Mouse (Mus musculus) neural tube, embryonic 14.5 days (tissue): ENCODE results near the gene Rcc2. TPM values are rescaled to one million over a fixed set of nuclear protein-coding genes. Genes with fewer than 3 reads are reported as not detected.

Source experiments
- ATAC-seq: fragments of 200-750 bp; cut with Nextera tagmentation; 2 replicates; pipeline ENCODE4 v1.8.0; 2017; ENCODE audit warnings: low read depth, mild to moderate bottlenecking, moderate TSS enrichment, moderate library complexity
- H3K27ac ChIP-seq: fragments of 300-500 bp; sonication (generic); 2 replicates; pipeline ENCODE4 v1.5.1; 2014; ENCODE audit warnings: low read depth, mild to moderate bottlenecking, control low read depth, low read length, moderate library complexity, mixed read lengths
- H3K27me3 ChIP-seq: fragments of 300-500 bp; sonication (generic); 2 replicates; pipeline ENCODE4 v1.6.1; 2014; ENCODE audit warnings: low read length; ENCODE audit not compliant: control insufficient read depth, insufficient read depth
- H3K36me3 ChIP-seq: fragments of 300-500 bp; sonication (generic); 2 replicates; pipeline ENCODE4 v1.6.1; 2014; ENCODE audit warnings: low read length, mixed read lengths; ENCODE audit not compliant: control insufficient read depth, insufficient read depth
- H3K4me1 ChIP-seq: fragments of 300-500 bp; sonication (generic); 2 replicates; pipeline ENCODE4 v1.6.1; 2014; ENCODE audit warnings: low read length; ENCODE audit not compliant: control insufficient read depth, insufficient read depth
- H3K4me2 ChIP-seq: fragments of 300-500 bp; sonication (generic); 2 replicates; pipeline ENCODE4 v1.6.1; 2014; ENCODE audit warnings: mild to moderate bottlenecking, low read depth, low read length, control low read depth
- H3K4me3 ChIP-seq: fragments of 300-500 bp; sonication (generic); 2 replicates; pipeline ENCODE4 v1.5.1; 2014; ENCODE audit warnings: low read depth, low read length, control low read depth, mixed read lengths
- H3K9ac ChIP-seq: fragments of 300-500 bp; sonication (generic); replicated peaks from 2 replicates; pipeline ENCODE4 v1.6.1; 2014; ENCODE audit warnings: low read depth, mild to moderate bottlenecking, control low read depth, low read length, mixed read lengths
- H3K9me3 ChIP-seq: fragments of 300-500 bp; sonication (generic); 2 replicates; pipeline ENCODE4 v1.6.1; 2016; ENCODE audit warnings: low read length; ENCODE audit not compliant: control insufficient read depth
- WGBS: fragments of 180-500 bp; shearing (Covaris S2); extraction: QIAGEN DNeasy Blood & Tissue Kit; methylation state at CpG from one replicate; pipeline ENCODE4 v1.1.7; 2014; 5-methylcytosine and 5-hydroxymethylcytosine counted together
- polyA plus RNA-seq: library from polyadenylated mRNA; unstranded; fragments of >200 nt; fragmentation: Nextera tagmentation; extraction: Ambion mirVana; gene quantifications from 2 replicates; pipeline ENCODE4 v1.2.1, GENCODE M21; 2014

Rcc2 gene
- polyA plus RNA-seq, 1 experiment from 2014 or later = 9.2 TPM

DNA sequence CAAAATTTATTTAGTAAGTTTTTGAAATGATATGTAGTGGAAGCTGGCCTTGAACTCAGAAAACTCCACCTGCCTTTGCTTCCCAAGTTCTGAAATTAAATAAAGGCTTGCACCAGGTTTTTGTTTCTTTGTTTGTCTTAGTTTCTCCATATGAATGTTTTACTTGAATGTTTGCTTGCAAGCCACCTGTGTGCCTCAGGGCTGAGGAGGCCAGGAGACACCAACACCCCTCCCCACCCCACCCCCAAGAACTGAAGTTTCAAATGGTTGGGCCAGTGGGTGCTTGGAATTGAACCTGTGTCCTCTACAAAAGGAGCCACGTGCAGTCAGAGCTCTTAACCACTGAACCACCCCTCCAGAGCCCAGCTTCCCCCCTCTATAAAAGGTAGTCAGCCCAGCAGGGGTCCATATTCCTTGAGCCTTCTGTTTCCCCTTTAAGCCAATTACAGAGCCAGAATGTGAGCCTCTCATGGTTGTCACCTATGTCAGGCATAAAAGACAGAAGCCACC is 5.7 kb upstream of the Rcc2 start:
- no peak overlapping the region for H3K9ac ChIP-seq
- ATAC-seq = no peak
- no peak overlapping the region for H3K4me2 ChIP-seq
- no peak overlapping the region for H3K27ac ChIP-seq
- 20% methylated on average over 1 of the region's 1 CpGs for WGBS
- H3K36me3 ChIP-seq = no peaks in the 10 kb centered on the region
- no peaks in the 10 kb centered on the region for H3K27me3 ChIP-seq
- no peak overlapping the region for H3K4me3 ChIP-seq
- no peaks in the 10 kb centered on the region for H3K9me3 ChIP-seq
- H3K4me1 ChIP-seq = no peaks in the 10 kb centered on the region

DNA sequence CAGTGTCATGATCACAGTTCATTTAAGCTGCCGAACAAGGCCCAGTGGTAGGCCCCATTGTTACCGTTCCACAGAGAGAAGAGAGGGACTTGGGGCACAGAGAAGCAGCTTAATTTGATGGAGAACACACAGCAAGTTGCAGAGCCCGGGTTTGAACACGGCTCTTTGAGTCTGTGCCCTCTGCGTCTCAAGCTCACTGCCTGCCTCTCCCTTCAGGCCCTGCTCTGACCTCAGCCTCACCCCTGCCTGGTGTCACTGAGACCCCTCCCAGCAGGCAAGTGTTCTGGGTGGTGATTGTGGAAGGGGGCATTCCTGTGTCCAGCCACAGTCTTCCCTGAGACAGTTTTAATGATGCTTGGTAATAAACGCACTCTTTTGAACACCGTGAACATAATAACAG is 5.2 kb upstream of the Rcc2 start:
- no peak overlapping the region for H3K9ac ChIP-seq

DNA sequence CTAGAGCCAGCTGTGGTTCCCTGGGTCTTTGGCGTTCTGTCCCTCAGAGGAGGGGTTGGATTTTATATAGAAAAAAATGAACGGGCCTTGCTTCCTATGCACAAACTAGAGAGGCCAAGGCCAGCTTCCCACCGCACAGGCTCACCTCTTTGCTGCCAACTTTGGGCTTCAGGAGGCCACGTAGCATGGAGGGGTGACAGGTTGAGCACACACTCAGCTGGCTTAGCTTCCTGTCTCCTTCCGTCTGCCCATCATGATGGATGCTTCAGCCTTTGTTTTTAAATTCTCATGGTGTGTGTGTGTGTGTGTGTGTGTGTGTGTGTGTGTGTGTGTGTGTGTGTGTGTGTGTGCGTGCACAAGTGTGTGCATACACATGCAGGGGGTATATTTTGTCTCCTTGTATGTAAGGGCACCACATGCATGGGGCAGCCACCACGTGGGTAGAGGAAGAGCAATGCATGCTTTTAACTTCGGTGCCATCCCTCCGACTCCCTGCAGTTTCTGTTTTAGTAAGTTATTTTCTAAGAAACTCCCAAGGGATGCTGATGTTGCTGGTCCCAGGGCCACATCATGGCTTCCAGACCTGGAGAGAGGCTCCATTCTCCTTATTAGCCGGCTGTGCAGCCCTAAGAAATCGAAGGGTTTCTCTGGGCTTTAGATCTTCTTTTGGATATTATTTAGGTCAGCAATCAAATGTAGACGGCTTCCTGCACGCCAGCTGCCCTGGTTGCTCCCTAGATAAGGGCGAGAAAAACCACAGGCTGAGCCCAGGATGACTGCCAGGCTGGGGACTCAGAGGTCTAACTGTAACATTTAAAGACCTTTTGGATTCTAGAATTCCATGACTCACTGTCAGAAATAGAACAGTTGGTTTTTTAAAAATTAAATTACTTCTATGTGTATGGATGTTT is 4.4 kb upstream of the Rcc2 start:
- H3K9ac ChIP-seq = no peak overlapping the region
- peaks cover 4% of the 10 kb centered on the region; the same call in 1 of the 2 replicates for H3K4me1 ChIP-seq
- ATAC-seq = no peak
- no peaks in the 10 kb centered on the region for H3K27me3 ChIP-seq
- no peaks in the 10 kb centered on the region for H3K36me3 ChIP-seq
- H3K9me3 ChIP-seq = no peaks in the 10 kb centered on the region
- no peak overlapping the region for H3K4me3 ChIP-seq
- no peak overlapping the region for H3K4me2 ChIP-seq
- 85% methylated on average over 14 of the region's 14 CpGs for WGBS
- no peak overlapping the region for H3K27ac ChIP-seq

More for the DNA sequence above, 5.2 kb upstream of the Rcc2 start:
- Histone ChIP-seq H3K4me2 (no peak overlapping the region), H3K4me3 (no peak overlapping the region), H3K27me3 (no peaks in the 10 kb centered on the region), H3K4me1 (0 out of 2 replicates have a peak, but pooled peaks cover 3% of the 10 kb centered on the region), H3K9me3 (no peaks in the 10 kb centered on the region), H3K36me3 (no peaks in the 10 kb centered on the region), H3K27ac (no peak overlapping the region)
- ATAC-seq = no peak
- WGBS = 55% methylated on average over 7 of the region's 7 CpGs

DNA sequence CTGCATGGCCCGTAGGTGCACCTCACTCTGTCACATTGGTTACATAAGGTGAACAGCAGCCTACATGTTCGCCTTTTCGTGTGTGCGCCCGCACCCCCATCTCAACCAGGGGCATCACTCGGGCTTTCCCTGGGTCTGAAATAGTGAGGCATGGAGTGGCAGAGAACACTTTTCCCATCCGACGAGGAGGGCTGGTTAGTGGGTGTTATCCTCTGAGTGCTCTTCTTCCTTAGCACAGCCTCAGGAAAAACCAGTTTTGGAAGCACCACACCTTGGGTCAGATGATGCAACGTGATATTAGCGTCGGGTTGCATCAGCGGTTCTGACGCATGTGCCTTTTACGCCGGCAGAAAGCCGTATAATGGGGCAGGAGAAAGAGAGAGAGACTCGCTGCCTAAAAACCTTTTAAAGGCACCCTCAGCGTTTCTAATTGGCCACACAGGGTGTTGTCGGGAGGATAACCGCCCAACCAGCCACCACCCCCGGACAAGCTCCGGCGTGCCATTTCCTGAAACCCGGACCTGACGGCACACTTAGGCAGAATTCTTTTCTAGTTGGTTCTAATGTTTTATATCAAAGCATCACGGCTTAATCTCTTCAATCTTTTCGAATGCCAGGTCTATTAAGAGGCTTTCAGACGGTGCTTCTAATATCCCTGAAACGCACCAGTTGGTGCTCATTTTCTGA is 757 bp upstream of the Rcc2 start:
- Histone ChIP-seq H3K9me3 (no peaks in the 10 kb centered on the region), H3K27ac (no peak overlapping the region), H3K9ac (no peak overlapping the region), H3K4me2 (peak overlapping the region; percentile 52), H3K4me3 (peak overlapping the region; percentile 26), H3K27me3 (no peaks in the 10 kb centered on the region), H3K36me3 (no peaks in the 10 kb centered on the region), H3K4me1 (peaks cover 18% of the 10 kb centered on the region)
- no peak for ATAC-seq
- 7% methylated on average over 29 of the region's 29 CpGs for WGBS

DNA sequence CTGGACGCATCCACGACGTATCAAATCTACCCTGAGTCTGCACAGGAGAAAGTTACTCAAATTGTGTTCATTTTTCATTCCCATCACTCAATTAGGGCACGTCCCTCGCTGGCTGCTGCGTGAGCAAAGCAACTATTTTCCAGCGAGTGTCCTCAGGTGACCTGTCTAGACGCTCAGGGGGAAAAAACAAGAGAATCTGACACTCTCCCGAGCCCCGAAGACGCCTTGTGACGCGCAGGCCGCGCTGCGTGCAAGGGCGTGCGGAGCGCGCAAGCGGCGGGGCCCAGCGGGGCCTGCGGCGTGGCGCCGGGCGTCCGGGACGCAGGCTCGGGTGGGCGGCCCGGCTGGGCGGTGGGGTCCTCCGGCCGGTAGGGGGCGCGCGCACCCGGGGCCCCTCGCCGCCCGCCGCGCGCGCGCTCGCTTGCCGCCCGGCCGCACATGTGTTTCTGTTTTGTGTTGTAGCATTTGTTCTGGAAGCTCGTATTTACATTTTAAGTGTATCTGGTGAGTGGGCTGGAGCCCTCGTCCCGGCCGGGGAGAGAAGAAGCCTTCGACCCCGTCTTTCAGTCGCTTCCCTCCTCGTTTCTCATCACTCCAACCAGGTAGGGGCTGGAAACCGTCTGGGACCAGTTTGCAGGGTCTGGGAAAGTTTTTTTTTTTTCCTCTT is 841 bp downstream of the Rcc2 start:
- H3K27ac ChIP-seq = peak overlapping the region; percentile 95
- H3K4me2 ChIP-seq = peak overlapping the region; percentile 66
- H3K4me3 ChIP-seq = peak overlapping the region; percentile 89
- peaks cover 18% of the 10 kb centered on the region for H3K4me1 ChIP-seq
- no peaks in the 10 kb centered on the region for H3K36me3 ChIP-seq
- no peaks in the 10 kb centered on the region for H3K27me3 ChIP-seq
- H3K9me3 ChIP-seq = no peaks in the 10 kb centered on the region
- H3K9ac ChIP-seq = peak overlapping the region; percentile 95
- peak; percentile 72 for ATAC-seq
- under 1% methylated on average over 52 of the region's 61 CpGs for WGBS

DNA sequence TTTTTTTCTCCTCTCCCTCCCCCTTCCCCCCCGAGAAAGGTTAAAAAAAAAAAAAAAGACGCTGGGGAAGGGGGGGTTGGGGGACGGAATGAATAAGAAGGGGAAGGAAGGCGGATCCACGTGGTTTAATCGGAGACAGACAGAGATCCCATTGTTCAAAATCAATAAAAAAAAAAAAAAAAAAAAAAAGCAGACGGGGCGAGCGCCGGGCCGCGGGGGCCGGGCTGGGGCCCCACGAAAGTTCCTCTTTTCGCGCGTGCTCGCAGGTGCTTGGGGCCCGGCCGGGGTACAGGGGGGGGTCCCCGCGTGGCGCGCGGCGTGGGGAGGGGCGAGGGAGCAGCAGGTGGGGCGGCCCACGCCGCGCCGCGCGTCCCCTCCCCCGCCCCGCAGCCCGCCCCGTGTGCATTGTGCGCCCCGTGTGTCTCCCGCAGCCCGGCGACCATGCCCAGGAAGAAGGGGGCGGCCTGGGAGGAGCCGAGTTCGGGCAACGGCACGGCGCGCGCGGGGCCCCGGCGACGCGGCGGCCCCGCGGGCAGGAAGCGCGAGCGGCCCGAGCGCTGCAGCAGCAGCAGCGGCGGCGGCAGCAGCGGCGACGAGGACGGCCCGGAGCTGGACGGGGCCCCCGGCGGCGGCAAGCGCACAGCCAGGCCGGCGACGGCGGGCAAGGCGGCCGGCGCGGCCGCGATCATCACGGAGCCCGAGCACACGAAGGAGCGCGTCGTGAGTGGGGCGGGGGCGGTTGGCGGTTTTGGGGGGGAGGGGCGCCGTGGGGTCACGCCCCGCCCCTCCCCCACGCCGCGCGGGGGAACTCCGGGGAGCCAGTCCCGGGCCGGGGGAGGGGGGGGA is 1.6 kb downstream of the Rcc2 start:
- Histone ChIP-seq H3K36me3 (no peaks in the 10 kb centered on the region; the same call in 1 of the 2 replicates), H3K27ac (peak overlapping the region; percentile 95), H3K27me3 (no peaks in the 10 kb centered on the region), H3K4me1 (peaks cover 19% of the 10 kb centered on the region), H3K4me2 (peak overlapping the region; percentile 66), H3K9me3 (no peaks in the 10 kb centered on the region), H3K9ac (peak overlapping the region; percentile 95), H3K4me3 (peak overlapping the region; percentile 89)
- ATAC-seq = 0 out of 2 replicates have a peak, but pooled peaks have one; percentile 8
- WGBS = 0% methylated on average over 39 of the region's 107 CpGs

DNA sequence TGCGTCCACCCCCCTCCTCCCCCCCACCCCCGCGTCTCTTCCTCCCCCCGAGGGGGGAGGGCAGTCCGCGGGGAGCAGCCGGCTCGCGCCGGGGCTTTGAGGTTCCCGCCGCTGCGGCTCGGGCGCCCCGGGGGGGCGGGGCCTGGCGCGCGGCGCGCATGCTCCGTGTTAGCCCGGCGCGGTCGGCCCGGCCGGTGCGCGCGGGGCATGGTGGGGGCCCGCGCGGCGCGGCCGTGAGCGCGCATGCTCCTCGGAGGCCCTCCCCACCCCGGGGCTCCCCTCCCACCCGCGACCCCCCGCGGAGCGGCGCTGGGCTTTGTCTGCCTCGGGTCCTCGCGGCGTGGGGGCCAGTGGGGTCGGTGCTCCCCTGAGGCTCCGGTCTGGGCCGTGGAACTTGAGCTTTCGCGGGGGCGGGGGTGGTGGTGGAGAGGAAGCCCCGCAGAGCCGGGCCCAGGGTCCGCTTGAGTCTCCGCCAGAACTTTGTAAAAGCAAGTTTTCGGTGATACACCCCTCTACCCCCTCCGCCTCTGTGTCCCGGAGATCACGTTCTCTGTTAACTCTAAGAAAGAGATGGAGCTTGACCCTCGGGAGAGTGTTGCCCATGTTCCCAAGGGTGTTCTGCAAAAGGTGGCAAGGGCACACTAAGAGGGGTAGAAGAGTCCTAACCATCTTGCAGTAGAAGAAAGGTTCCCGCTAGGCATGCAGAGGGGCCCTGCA is 2.4 kb downstream of the Rcc2 start:
- Histone ChIP-seq H3K4me1 (peaks cover 24% of the 10 kb centered on the region), H3K27ac (peak overlapping the region; percentile 95), H3K36me3 (peaks cover 2% of the 10 kb centered on the region; the same call in 1 of the 2 replicates), H3K4me3 (peak overlapping the region; percentile 89), H3K9me3 (no peaks in the 10 kb centered on the region), H3K4me2 (peak overlapping the region; percentile 66), H3K9ac (peak overlapping the region; percentile 95), H3K27me3 (no peaks in the 10 kb centered on the region)
- ATAC-seq = peak; percentile 71
- under 1% methylated on average over 26 of the region's 68 CpGs for WGBS
